Mouse (Mus musculus): ENCODE measurements around the gene Kif9.

The Kif9 gene

GRCm38 (mm10) chr9:110476124-110477091 is at the start of gene Kif9, which contains the start of gene Klhl18:
Gene Kif9, plus strand, starts transcription at chr9:110476958.
Gene Klhl18, minus strand, starts transcription at chr9:110476694.
- peak; percentile 97 for DNase-seq

GRCm38 (mm10) chr9:110431241-110431640 is 45.5 kb upstream of the Kif9 start:
- DNase-seq: no peak

- no peak for DNase-seq
Measured at GRCm38 (mm10) chr9:110433045-110433444, 43.7 kb upstream of the Kif9 start.

GRCm38 (mm10) chr9:110436041-110436440 is 40.7 kb upstream of the Kif9 start:
- DNase-seq: no peak

- DNase-seq: no peak
Measured at GRCm38 (mm10) chr9:110440049-110440448, 36.7 kb upstream of the Kif9 start.

GRCm38 (mm10) chr9:110440559-110440958 is 36.2 kb upstream of the Kif9 start:
- DNase-seq: no peak

- no peak for DNase-seq
Measured at GRCm38 (mm10) chr9:110448356-110448755, 28.4 kb upstream of the Kif9 start.

- peak; percentile 78 for DNase-seq
Measured at GRCm38 (mm10) chr9:110448857-110449617, 27.7 kb upstream of the Kif9 start.

- no peak for DNase-seq
Measured at GRCm38 (mm10) chr9:110452523-110452922, 24.2 kb upstream of the Kif9 start.

- DNase-seq: no peak
Measured at GRCm38 (mm10) chr9:110457926-110458325, 18.8 kb upstream of the Kif9 start.

GRCm38 (mm10) chr9:110459145-110459727 is 17.5 kb upstream of the Kif9 start:
- DNase-seq: no peak

GRCm38 (mm10) chr9:110460884-110461815 is 15.6 kb upstream of the Kif9 start:
- no peak for DNase-seq

- no peak for DNase-seq
Measured at GRCm38 (mm10) chr9:110462321-110462720, 14.4 kb upstream of the Kif9 start.

GRCm38 (mm10) chr9:110463983-110464591 is 12.7 kb upstream of the Kif9 start:
- no peak for DNase-seq

GRCm38 (mm10) chr9:110465336-110465735 is 11.4 kb upstream of the Kif9 start:
- DNase-seq: no peak

GRCm38 (mm10) chr9:110466179-110466578 is 10.6 kb upstream of the Kif9 start:
- DNase-seq: no peak

GRCm38 (mm10) chr9:110477951-110478350 is 1.2 kb downstream of the Kif9 start:
- DNase-seq: peak; percentile 12

GRCm38 (mm10) chr9:110478639-110479038 is 1.9 kb downstream of the Kif9 start:
- no peak for DNase-seq

- DNase-seq: no peak
Measured at GRCm38 (mm10) chr9:110488841-110489240, 12.1 kb downstream of the Kif9 start.

GRCm38 (mm10) chr9:110490913-110491312 is 14.2 kb downstream of the Kif9 start:
- DNase-seq: no peak

- DNase-seq: no peak
Measured at GRCm38 (mm10) chr9:110525737-110526136, 49.0 kb downstream of the Kif9 start.
